Mouse (Mus musculus) CD8-positive naive resting alpha-beta T cell, adult 57 days (primary cell): ENCODE data around the gene Adam4. TPM values are rescaled to one million over a fixed set of nuclear protein-coding genes. Genes with fewer than 3 reads are reported as not detected.

Experiments
- total RNA-seq: library from RNA; stranded (reverse); gene quantifications from one replicate; pipeline ENCODE4 v1.2.4, GENCODE M21; 2023

Gene Adam4
- 1.2 TPM for total RNA-seq

DNA sequence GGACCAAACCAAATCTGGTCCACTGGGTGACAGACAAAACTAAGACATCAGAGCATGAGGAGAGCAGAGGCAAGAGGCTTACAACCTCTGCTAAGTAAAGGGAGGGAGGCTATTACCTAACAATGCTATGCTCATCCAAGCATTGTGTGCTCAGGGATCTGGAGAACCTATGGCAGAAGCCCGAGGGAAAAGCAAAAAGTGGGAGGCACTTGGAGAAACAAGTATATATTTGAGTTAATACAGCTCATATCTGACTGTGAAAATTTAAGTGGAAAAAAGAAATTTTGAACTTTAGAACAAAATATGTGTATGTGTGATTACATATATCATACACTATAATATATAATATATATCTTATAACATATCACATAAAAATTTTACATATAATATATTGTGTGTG, at the start of gene Adam4:
Gene Adam4 (minus strand): TSS at position 101 of the 400 bp plus-strand sequence.

DNA sequence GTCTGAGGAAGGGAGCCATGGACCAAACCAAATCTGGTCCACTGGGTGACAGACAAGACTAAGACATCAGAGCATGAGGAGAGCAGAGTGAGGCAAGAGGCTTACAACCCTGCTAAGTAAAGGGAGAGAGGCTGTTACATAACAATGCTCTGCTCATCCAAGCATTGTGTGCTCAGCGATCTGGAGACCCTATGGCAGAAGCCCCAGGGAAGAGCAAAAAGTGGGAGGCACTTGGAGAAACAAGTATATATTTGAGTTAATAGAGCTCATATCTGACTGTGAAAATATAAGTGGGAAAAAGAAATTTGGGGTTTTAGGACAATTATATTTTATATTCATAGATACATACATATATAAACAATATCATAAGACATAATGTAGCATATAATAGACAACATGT, 42.4 kb downstream of the Adam4 start, which contains the start of gene Gm4787:
Gene Gm4787 (minus strand): TSS at position 101 of the 400 bp plus-strand sequence.

Other genes starting within 250 kb of the Adam4 start
- not detected for gene Slc8a3, start 88.8 kb downstream of the Adam4 start, total RNA-seq
- 0.67 TPM for gene Gm4787, start 42.5 kb downstream of the Adam4 start, total RNA-seq
- 75.8 TPM for gene Cox16, start 63.2 kb upstream of the Adam4 start, total RNA-seq
- 20.4 TPM for gene Gm20498, start 111.0 kb upstream of the Adam4 start, total RNA-seq
- gene Synj2bp, start 111.0 kb upstream of the Adam4 start, total RNA-seq: 28.2 TPM
- gene Adam21, start 146.5 kb upstream of the Adam4 start, total RNA-seq: 0.40 TPM
- 55.6 TPM for gene Med6, start 173.1 kb upstream of the Adam4 start, total RNA-seq
- gene Ttc9, start 209.3 kb upstream of the Adam4 start, total RNA-seq: not detected